Mouse (Mus musculus) right cerebral cortex, postnatal 36 days (tissue): ENCODE measurements at regions not wholly inside any gene's neighbourhood (a gene's known extent, or its start where the extent isn't known, plus 50 kb on each side); places are given as distances from the start of the nearest gene placed in this dataset.
"Not testable (repeated sequence)": the region's sequence is repeated elsewhere in the genome, so short reads cannot be mapped to it uniquely, and the experiment has no call there.

Experiments used
- DNase-seq, 2 experiments: peaks; one replicate each; pipeline ENCODE4 v3.0.0; 2022; ENCODE audit warnings: low spot score in 2 of 2, mixed read lengths in 1 of 2

GRCm38 (mm10) chr15:3699234-3699814, 116.0 kb upstream of the Ghr start:
- no peak for DNase-seq

- DNase-seq: no peak
Measured at GRCm38 (mm10) chr15:3685254-3685653, 102.0 kb upstream of the Ghr start.

DNA sequence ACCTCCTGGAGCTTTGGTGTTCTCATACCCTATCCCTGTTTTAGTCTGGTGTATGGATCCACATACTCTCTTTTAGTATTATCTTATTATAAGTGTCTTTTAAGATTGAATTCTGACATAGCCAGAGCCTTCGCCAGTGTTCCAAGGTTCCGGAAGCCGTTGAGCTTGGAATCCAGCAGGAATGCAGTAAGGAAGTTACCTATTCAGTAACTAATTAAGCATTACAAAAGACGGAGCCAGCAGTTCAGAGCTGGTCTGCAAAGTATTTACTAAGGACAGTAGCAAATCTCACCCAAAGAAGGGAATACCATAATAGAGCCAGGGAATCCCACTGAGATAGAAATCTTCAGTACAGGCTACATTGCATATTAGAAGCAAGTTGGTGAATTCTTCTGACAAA, 93.7 kb upstream of the Ghr start:
- not testable (repeated sequence) for DNase-seq

- DNase-seq: no peak
Measured at GRCm38 (mm10) chr15:3672586-3672985, 89.3 kb upstream of the Ghr start.

- DNase-seq: no peak
Measured at GRCm38 (mm10) chr15:3671169-3671568, 87.9 kb upstream of the Ghr start.

DNA sequence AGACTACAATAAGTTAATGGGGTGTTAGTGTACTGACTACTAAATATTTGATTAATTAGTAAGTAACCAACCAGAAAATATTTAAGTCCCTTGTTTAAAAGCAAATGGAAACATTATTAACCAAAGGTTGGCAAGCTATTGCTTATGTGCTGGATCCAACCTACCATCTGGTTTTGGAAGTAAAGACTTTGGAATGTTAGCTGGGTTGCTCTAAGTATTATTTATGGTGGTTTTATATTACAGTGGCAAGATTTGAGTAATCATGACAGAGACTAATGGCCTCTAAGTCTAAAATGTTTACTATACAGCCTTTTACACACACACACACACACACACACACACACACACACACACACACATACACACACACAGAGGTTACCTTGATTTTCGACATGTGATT, 86.1 kb upstream of the Ghr start:
- no peak for DNase-seq

GRCm38 (mm10) chr15:3668863-3669262, 85.6 kb upstream of the Ghr start:
- no peak for DNase-seq

DNA sequence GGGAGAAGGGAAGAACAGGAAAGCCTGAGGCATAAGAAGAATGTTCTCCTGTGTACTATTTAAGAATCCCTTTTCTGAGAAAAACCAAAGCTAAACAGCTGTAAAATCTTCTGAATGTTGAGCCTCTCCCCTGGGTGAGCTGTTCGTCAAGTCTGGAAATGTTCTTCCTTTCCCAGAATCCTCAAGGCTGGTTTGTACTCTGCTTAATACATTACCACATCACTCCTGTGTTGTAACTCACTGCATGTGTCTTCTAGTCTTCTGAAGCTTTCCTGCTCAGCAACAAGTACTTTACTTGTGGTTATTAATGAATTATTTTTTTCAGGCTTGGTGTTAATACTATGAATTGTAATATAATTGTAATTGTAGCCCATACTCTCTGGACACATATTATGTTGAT, 65.4 kb upstream of the Ghr start:
- no peak for DNase-seq

DNA sequence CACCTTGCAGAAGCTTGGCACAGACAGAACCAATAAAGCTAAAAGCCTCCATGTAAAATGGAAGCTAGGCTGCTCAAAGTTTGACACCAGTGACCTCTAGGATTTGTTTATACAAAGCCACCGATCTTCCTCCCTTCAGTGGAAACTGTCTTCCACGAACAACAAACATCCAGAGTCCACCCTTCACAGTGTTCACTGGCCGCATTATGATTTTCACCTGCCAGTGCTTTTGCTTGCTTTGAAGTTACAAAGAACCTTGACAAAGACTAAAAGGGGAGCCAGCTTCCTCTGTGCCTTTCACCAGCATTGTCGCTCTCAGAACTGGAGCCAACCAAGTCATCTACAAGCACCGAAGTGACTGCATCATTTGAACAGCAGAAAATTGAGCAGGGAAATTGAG, 56.8 kb upstream of the Ghr start:
- no peak for DNase-seq
